Mouse (Mus musculus) liver, embryonic 14.5 days (tissue): ENCODE measurements at regions not wholly inside any gene's neighbourhood (a gene's known extent, or its start where the extent isn't known, plus 50 kb on each side); places are given as distances from the start of the nearest gene placed in this dataset.

Experiments used
- CTCF ChIP-seq: IDR thresholded peaks from 2 replicates; pipeline ENCODE4 v1.5.1; 2016; ENCODE audit warnings: antibody characterized with exemption, low read depth, control low read depth
- EP300 ChIP-seq: IDR thresholded peaks from 2 replicates; pipeline ENCODE4 v1.6.1; 2016; ENCODE audit warnings: antibody characterized with exemption, low read depth

GRCm38 (mm10) chr2:51321676-51322075 lies 172.8 kb upstream of the Rnd3 start:
- no peak for TF ChIP-seq CTCF
- no peak for TF ChIP-seq EP300
